Mouse (Mus musculus) MEL (cell line): ENCODE results near the gene Sec22b. TPM values are rescaled to one million over a fixed set of nuclear protein-coding genes. Genes with fewer than 3 reads are reported as not detected.

ENCODE experiments used
- DNase-seq: peaks from one replicate; pipeline ENCODE4 v3.0.0; 2011; ENCODE audit warnings: low read depth, low spot score
- H3K27ac ChIP-seq: 2 replicates; pipeline ENCODE4 v1.5.1; 2012; ENCODE audit warnings: low read depth, mild to moderate bottlenecking, control low read depth, low read length, moderate library complexity; ENCODE audit not compliant: control insufficient read depth
- H3K27me3 ChIP-seq, 2 experiments: fragments of 150-350 bp in 1 of 2; sonication (generic) in 1 of 2; 2 replicates each; pipeline ENCODE4 v1.6.1; 2012; ENCODE audit warnings: low read length in 2 of 2, mild to moderate bottlenecking in 2 of 2, improper control_type of control experiment in 1 of 2, moderate library complexity in 1 of 2; ENCODE audit not compliant: insufficient read depth in 2 of 2, control insufficient read depth in 1 of 2
- H3K36me3 ChIP-seq, 2 experiments: 2 replicates each; pipeline ENCODE4 v1.6.1; 2012 to 2014; ENCODE audit warnings: low read length in 2 of 2, improper control_type of control experiment in 1 of 2, inconsistent platforms in 1 of 2, mild to moderate bottlenecking in 1 of 2; ENCODE audit not compliant: insufficient read depth in 2 of 2, control insufficient read depth in 1 of 2
- H3K4me1 ChIP-seq, 2 experiments: fragments of 150-350 bp in 1 of 2; sonication (generic) in 1 of 2; 2 replicates each; pipeline ENCODE4 v1.6.1; 2012; ENCODE audit warnings: low read length in 2 of 2, improper control_type of control experiment in 1 of 2, mild to moderate bottlenecking in 1 of 2; ENCODE audit not compliant: insufficient read depth in 2 of 2, control insufficient read depth in 1 of 2
- H3K4me3 ChIP-seq, 2 experiments: fragments of 150-350 bp in 1 of 2; sonication (generic) in 1 of 2; 2 replicates each; pipeline ENCODE4 v1.5.1; 2012; ENCODE audit warnings: low read depth in 2 of 2, low read length in 2 of 2, mild to moderate bottlenecking in 2 of 2, moderate library complexity in 2 of 2, control low read depth in 1 of 2, improper control_type of control experiment in 1 of 2; ENCODE audit not compliant: control insufficient read depth in 1 of 2, insufficient read depth in 1 of 2
- H3K79me2 ChIP-seq: 2 replicates; pipeline ENCODE4 v1.6.1; 2012; ENCODE audit warnings: mild to moderate bottlenecking, low read length, moderate library complexity; ENCODE audit not compliant: control insufficient read depth, poor library complexity, insufficient read depth
- H3K9ac ChIP-seq: 2 replicates; pipeline ENCODE4 v1.6.1; 2012; ENCODE audit warnings: low read depth, mild to moderate bottlenecking, control low read depth, low read length, moderate library complexity; ENCODE audit not compliant: control insufficient read depth, poor library complexity, severe bottlenecking
- H3K9me3 ChIP-seq: fragments of 150-350 bp; sonication (generic); replicated peaks from 2 replicates; pipeline ENCODE4 v1.6.1; 2012; ENCODE audit warnings: mild to moderate bottlenecking, low read length, improper control_type of control experiment, moderate library complexity; ENCODE audit not compliant: insufficient read depth
- BHLHE40 ChIP-seq: IDR thresholded peaks from 2 replicates; pipeline ENCODE4 v1.6.1; 2012; ENCODE audit warnings: low read depth, mild to moderate bottlenecking, inconsistent platforms, low read length, improper control_type of control experiment, borderline replicate concordance
- CHD1 ChIP-seq: IDR thresholded peaks from 2 replicates; pipeline ENCODE4 v1.6.1; 2012; ENCODE audit warnings: low read depth, mild to moderate bottlenecking, inconsistent platforms, low read length, improper control_type of control experiment
- CHD2 ChIP-seq: IDR thresholded peaks from 2 replicates; pipeline ENCODE4 v1.6.1; 2011; ENCODE audit warnings: low read length, improper control_type of control experiment
- CTCF ChIP-seq, 3 experiments: IDR thresholded peaks in 2 of 3; conservative IDR thresholded peaks in 1 of 3; 2 replicates each; pipeline ENCODE4 v1.5.1; 2011 to 2012; ENCODE audit warnings: low read length in 3 of 3, low read depth in 2 of 3, mild to moderate bottlenecking in 2 of 3, improper control_type of control experiment in 1 of 3, inconsistent platforms in 1 of 3, mixed read lengths in 1 of 3, moderate library complexity in 1 of 3; ENCODE audit not compliant: control insufficient read depth in 1 of 3, insufficient read depth in 1 of 3, poor library complexity in 1 of 3, severe bottlenecking in 1 of 3
- E2F4 ChIP-seq: IDR thresholded peaks from 2 replicates; pipeline ENCODE4 v1.6.1; 2011; ENCODE audit warnings: low read depth, low read length, improper control_type of control experiment, borderline replicate concordance
- ELF1 ChIP-seq: IDR thresholded peaks from 2 replicates; pipeline ENCODE4 v1.6.1; 2014; ENCODE audit warnings: low read depth, mild to moderate bottlenecking, inconsistent platforms, low read length, improper control_type of control experiment, moderate library complexity
- EP300 ChIP-seq, 2 experiments: IDR thresholded peaks; 2 replicates each; pipeline ENCODE4 v1.6.1; 2011; ENCODE audit warnings: improper control_type of control experiment in 2 of 2, low read length in 2 of 2, low read depth in 1 of 2, mild to moderate bottlenecking in 1 of 2
- ETS1 ChIP-seq: IDR thresholded peaks from 2 replicates; pipeline ENCODE4 v1.6.1; 2012; ENCODE audit warnings: low read depth, mild to moderate bottlenecking, inconsistent platforms, low read length, improper control_type of control experiment, moderate library complexity
- GABPA ChIP-seq: IDR thresholded peaks from 2 replicates; pipeline ENCODE4 v1.6.1; 2012; ENCODE audit warnings: low read depth, mild to moderate bottlenecking, inconsistent platforms, low read length, improper control_type of control experiment, moderate library complexity
- HCFC1 ChIP-seq: IDR thresholded peaks from 2 replicates; pipeline ENCODE4 v1.6.1; 2012; ENCODE audit warnings: low read depth, mild to moderate bottlenecking, inconsistent platforms, low read length, improper control_type of control experiment, moderate library complexity
- KAT2A ChIP-seq: conservative IDR thresholded peaks from 2 replicates; pipeline ENCODE4 v1.6.1; 2012; ENCODE audit warnings: low read depth, low read length, improper control_type of control experiment, inconsistent platforms
- MAFK ChIP-seq: IDR thresholded peaks from 2 replicates; pipeline ENCODE4 v1.6.1; 2011; ENCODE audit warnings: low read depth, mild to moderate bottlenecking, low read length, improper control_type of control experiment, borderline replicate concordance
- MAX ChIP-seq: IDR thresholded peaks from 2 replicates; pipeline ENCODE4 v1.6.1; 2011; ENCODE audit warnings: low read length, improper control_type of control experiment
- MAZ ChIP-seq: IDR thresholded peaks from 2 replicates; pipeline ENCODE4 v1.6.1; 2012; ENCODE audit warnings: low read depth, mild to moderate bottlenecking, inconsistent platforms, low read length, improper control_type of control experiment
- MEF2A ChIP-seq: IDR thresholded peaks from 2 replicates; pipeline ENCODE4 v1.6.1; 2014; ENCODE audit warnings: low read depth, mild to moderate bottlenecking, inconsistent platforms, low read length, improper control_type of control experiment; ENCODE audit not compliant: poor library complexity, insufficient replicate concordance, severe bottlenecking; ENCODE audit errors: extremely low read depth
- MXI1 ChIP-seq: IDR thresholded peaks from 2 replicates; pipeline ENCODE4 v1.6.1; 2011; ENCODE audit warnings: mild to moderate bottlenecking, low read depth, low read length, improper control_type of control experiment
- MYB ChIP-seq: IDR thresholded peaks from 2 replicates; pipeline ENCODE4 v1.6.1; 2011; ENCODE audit warnings: mild to moderate bottlenecking, low read depth, low read length, improper control_type of control experiment
- MYC ChIP-seq: IDR thresholded peaks from 2 replicates; pipeline ENCODE4 v1.6.1; 2011; ENCODE audit warnings: low read depth, mild to moderate bottlenecking, low read length, improper control_type of control experiment, moderate library complexity
- NELFE ChIP-seq: IDR thresholded peaks from 2 replicates; pipeline ENCODE4 v1.6.1; 2011; ENCODE audit warnings: low read depth, low read length, improper control_type of control experiment
- POLR2A ChIP-seq, 2 experiments: IDR thresholded peaks; 2 replicates each; pipeline ENCODE4 v1.6.1; 2011 to 2012; ENCODE audit warnings: low read length in 2 of 2, mild to moderate bottlenecking in 2 of 2, control low read depth in 1 of 2, improper control_type of control experiment in 1 of 2, low read depth in 1 of 2, moderate library complexity in 1 of 2; ENCODE audit not compliant: control insufficient read depth in 1 of 2, insufficient read depth in 1 of 2, poor library complexity in 1 of 2
- POLR2AphosphoS2 ChIP-seq: IDR thresholded peaks from 2 replicates; pipeline ENCODE4 v1.6.1; 2011; ENCODE audit warnings: low read length, improper control_type of control experiment
- POLR2AphosphoS5 ChIP-seq: IDR thresholded peaks from 2 replicates; pipeline ENCODE4 v1.6.1; 2012; ENCODE audit warnings: low read depth, borderline replicate concordance, mild to moderate bottlenecking, inconsistent platforms, low read length, moderate library complexity, mixed read lengths
- RAD21 ChIP-seq: IDR thresholded peaks from 2 replicates; pipeline ENCODE4 v1.6.1; 2011; ENCODE audit warnings: mild to moderate bottlenecking, low read depth, low read length, improper control_type of control experiment
- RCOR1 ChIP-seq: IDR thresholded peaks from 2 replicates; pipeline ENCODE4 v1.6.1; 2012; ENCODE audit warnings: low read depth, mild to moderate bottlenecking, inconsistent platforms, low read length, improper control_type of control experiment
- SIN3A ChIP-seq: IDR thresholded peaks from 2 replicates; pipeline ENCODE4 v1.6.1; 2012; ENCODE audit warnings: low read length, improper control_type of control experiment, inconsistent platforms
- SMC3 ChIP-seq: IDR thresholded peaks from 2 replicates; pipeline ENCODE4 v1.6.1; 2011; ENCODE audit warnings: low read depth, low read length, improper control_type of control experiment
- TBP ChIP-seq: IDR thresholded peaks from 2 replicates; pipeline ENCODE4 v1.8.0; 2011; ENCODE audit warnings: low read depth, low read length, improper control_type of control experiment
- TCF12 ChIP-seq: IDR thresholded peaks from 2 replicates; pipeline ENCODE4 v1.6.1; 2014; ENCODE audit warnings: low read depth, mild to moderate bottlenecking, inconsistent platforms, low read length, improper control_type of control experiment, moderate library complexity
- USF1 ChIP-seq: IDR thresholded peaks from 2 replicates; pipeline ENCODE4 v1.6.1; 2014; ENCODE audit warnings: low read depth, mild to moderate bottlenecking, inconsistent platforms, low read length, improper control_type of control experiment, moderate library complexity
- USF2 ChIP-seq, 2 experiments: IDR thresholded peaks; 2 replicates each; pipeline ENCODE4 v1.6.1; 2011 to 2012; ENCODE audit warnings: improper control_type of control experiment in 2 of 2, low read length in 2 of 2, borderline replicate concordance in 1 of 2, inconsistent platforms in 1 of 2, low read depth in 1 of 2, mild to moderate bottlenecking in 1 of 2; ENCODE audit not compliant: insufficient read depth in 1 of 2
- ZC3H11A ChIP-seq: IDR thresholded peaks from 2 replicates; pipeline ENCODE4 v1.6.1; 2012; ENCODE audit warnings: low read depth, mild to moderate bottlenecking, inconsistent platforms, low read length, improper control_type of control experiment
- ZKSCAN1 ChIP-seq: IDR thresholded peaks from 2 replicates; pipeline ENCODE4 v1.6.1; 2012; ENCODE audit warnings: low read depth, mild to moderate bottlenecking, inconsistent platforms, low read length, improper control_type of control experiment, moderate library complexity
- ZMIZ1 ChIP-seq: IDR thresholded peaks from 2 replicates; pipeline ENCODE4 v1.6.1; 2012; ENCODE audit warnings: low read depth, mild to moderate bottlenecking, inconsistent platforms, low read length, improper control_type of control experiment, moderate library complexity
- ZNF384 ChIP-seq: IDR thresholded peaks from 2 replicates; pipeline ENCODE4 v1.6.1; 2012; ENCODE audit warnings: low read depth, mild to moderate bottlenecking, inconsistent platforms, low read length, improper control_type of control experiment
- polyA plus RNA-seq, 2 experiments: library from polyadenylated mRNA; stranded (reverse) in 1 of 2; unstranded in 1 of 2; fragments of >175 nt in 1 of 2; fragments of >200 nt in 1 of 2; gene quantifications; 2 replicates each; pipeline versions ENCODE4 v1.2.1 to v1.2.4; 2012; ENCODE audit warnings: low replicate concordance in 2 of 2, low read depth in 1 of 2; ENCODE audit not compliant: insufficient read length in 2 of 2, insufficient read depth in 1 of 2, missing spikeins in 1 of 2
- total RNA-seq: library from RNA; depleted of rRNA; stranded (reverse); fragments of 300-350 nt; gene quantifications from 2 replicates; pipeline ENCODE4 v1.2.3, GENCODE M21; 2012; rRNA removed

Gene Sec22b
- 35.3 and 36.8 TPM in 2 replicates for total RNA-seq
- 10 to 100 TPM in 1 of 2 experiments, not detected in 1; 43.3 TPM for polyA plus RNA-seq

DNA sequence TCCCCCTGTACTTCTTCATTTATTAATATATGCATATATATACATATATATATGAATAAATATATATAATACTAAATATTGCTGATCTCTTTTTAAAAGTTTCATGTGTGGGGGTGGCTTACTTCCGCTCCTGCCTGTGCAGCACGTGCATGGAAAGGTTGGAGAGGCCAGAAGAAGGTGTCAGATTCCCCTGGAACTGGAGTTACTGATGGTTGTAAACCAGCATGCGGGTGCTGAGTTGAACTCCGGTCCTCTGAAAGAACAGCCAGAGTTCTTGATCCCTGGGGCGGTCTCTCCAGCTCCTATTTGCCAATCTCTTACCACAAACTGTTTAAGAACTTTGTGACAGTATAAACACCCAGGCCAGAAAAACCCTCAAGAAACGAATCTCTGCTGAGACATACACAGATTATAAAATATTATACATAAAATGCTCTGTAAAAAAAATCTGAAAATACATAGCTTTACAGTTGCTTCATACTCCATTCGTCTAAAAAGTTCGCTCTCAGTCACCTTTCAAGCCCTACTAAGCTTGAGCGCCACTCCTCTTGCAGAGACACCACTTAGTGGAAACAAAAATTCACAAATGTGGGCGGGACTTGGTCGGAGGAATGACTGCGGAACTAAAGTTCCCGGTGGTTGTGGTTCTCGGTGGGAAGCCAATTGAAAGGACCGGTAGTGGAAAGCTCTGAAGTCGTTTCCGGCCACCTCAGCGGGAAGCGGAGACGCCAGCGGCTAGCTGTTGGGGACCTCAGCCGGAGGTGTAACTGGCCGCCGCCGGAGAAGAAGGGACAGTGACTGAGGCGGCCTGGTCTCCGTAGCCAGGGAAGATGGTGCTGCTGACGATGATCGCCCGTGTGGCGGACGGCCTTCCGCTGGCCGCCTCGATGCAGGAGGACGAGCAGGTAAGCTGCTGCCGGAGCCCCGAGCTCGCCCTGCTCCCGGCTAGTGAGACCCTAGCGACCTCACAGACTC is at the start of gene Sec22b:
TSS of gene Sec22b (plus strand) at position 675 of the 975 bp plus-strand sequence.
- no peaks in the 10 kb centered on the region for H3K27me3 ChIP-seq
- peaks cover 26% of the 10 kb centered on the region for H3K79me2 ChIP-seq
- H3K4me3 ChIP-seq = peak within 1 kb of the TSS; percentile 89 to 96
- H3K27ac ChIP-seq = peak within 1 kb of the TSS; percentile 42
- H3K36me3 ChIP-seq = peaks cover 0 to 11% of the 10 kb centered on the region in 2 experiments; a peak in 2 of 4 replicates
- peak within 1 kb of the TSS; percentile 91 for H3K9ac ChIP-seq
- DNase-seq = peak; percentile 99
- H3K4me1 ChIP-seq = peaks cover 3 to 14% of the 10 kb centered on the region in 2 experiments; a peak in 3 of 4 replicates
- no peaks in the 10 kb centered on the region for H3K9me3 ChIP-seq
- peak; percentile 51; the same call in 1 of the 2 replicates for TF ChIP-seq ZNF384
- TF ChIP-seq TBP = peak; percentile 97
- peak; percentile 94 for TF ChIP-seq ZKSCAN1
- peak; percentile 88; the same call in 1 of the 2 replicates for TF ChIP-seq MAZ
- TF ChIP-seq BHLHE40 = peak; percentile 81; the same call in 1 of the 2 replicates
- peak; percentile 35; the same call in 1 of the 2 replicates for TF ChIP-seq POLR2AphosphoS5
- TF ChIP-seq ZC3H11A = no peak
- TF ChIP-seq POLR2AphosphoS2 = peak; percentile 90; the same call in 1 of the 2 replicates
- TF ChIP-seq MXI1 = peak; percentile 91
- TF ChIP-seq RAD21 = no peak
- peak; percentile 98 for TF ChIP-seq NELFE
- peak; percentile 31 for TF ChIP-seq MYC
- TF ChIP-seq MYB = no peak
- 0 out of 2 replicates have a peak, but pooled peaks have one; percentile 8 for TF ChIP-seq USF1
- TF ChIP-seq TCF12 = peak; percentile 89
- peak; percentile 63 for TF ChIP-seq MAX
- peak; percentile 35 for TF ChIP-seq SMC3
- no peak for TF ChIP-seq CHD1
- peak; percentile 36; the same call in 1 of the 2 replicates for TF ChIP-seq E2F4
- peak; percentile 91 for TF ChIP-seq ZMIZ1
- no peak for TF ChIP-seq CHD2
- peak; percentile 92 for TF ChIP-seq ELF1
- TF ChIP-seq HCFC1 = peak; percentile 99
- no peak for TF ChIP-seq CTCF (IDR thresholded peaks at IDR 0.05 in 2 of 3, conservative IDR thresholded peaks at IDR 0.05 in 1 of 3; ENCODE audit: control insufficient read depth in 1 of 3, insufficient read depth in 1 of 3, low read depth in 2 of 3, low read length in 3 of 3, poor library complexity in 1 of 3, severe bottlenecking in 1 of 3)
- no peak for TF ChIP-seq GABPA
- TF ChIP-seq EP300 (IDR thresholded peaks at IDR 0.05; ENCODE audit: low read depth in 1 of 2, low read length in 2 of 2) = no peak
- TF ChIP-seq ETS1 = peak; percentile 76
- no peak for TF ChIP-seq USF2 (IDR thresholded peaks at IDR 0.05; ENCODE audit: borderline replicate concordance in 1 of 2, insufficient read depth in 1 of 2, low read depth in 1 of 2, low read length in 2 of 2)
- TF ChIP-seq RCOR1 = peak; percentile 62; the same call in 1 of the 2 replicates
- TF ChIP-seq MEF2A = peak; percentile 52; the same call in 1 of the 2 replicates
- peak; percentile 98 for TF ChIP-seq SIN3A
- peak; percentile 89 to 97 for TF ChIP-seq POLR2A (IDR thresholded peaks at IDR 0.05; ENCODE audit: control insufficient read depth in 1 of 2, insufficient read depth in 1 of 2, low read depth in 1 of 2, low read length in 2 of 2, poor library complexity in 1 of 2)
- peak; percentile 87 for TF ChIP-seq KAT2A
- no peak for TF ChIP-seq MAFK
